Mouse (Mus musculus) 3134 (cell line): ENCODE results near the gene Gm21818.
"Not testable (repeated sequence)": the region's sequence is repeated elsewhere in the genome, so short reads cannot be mapped to it uniquely, and the experiment has no call there.

Experiments
- DNase-seq: peaks from one replicate; pipeline ENCODE4 v3.0.0-alpha.2; 2011; ENCODE audit warnings: low spot score; ENCODE audit not compliant: insufficient read length; ENCODE audit errors: extremely low read depth

The Gm21818 gene

DNA sequence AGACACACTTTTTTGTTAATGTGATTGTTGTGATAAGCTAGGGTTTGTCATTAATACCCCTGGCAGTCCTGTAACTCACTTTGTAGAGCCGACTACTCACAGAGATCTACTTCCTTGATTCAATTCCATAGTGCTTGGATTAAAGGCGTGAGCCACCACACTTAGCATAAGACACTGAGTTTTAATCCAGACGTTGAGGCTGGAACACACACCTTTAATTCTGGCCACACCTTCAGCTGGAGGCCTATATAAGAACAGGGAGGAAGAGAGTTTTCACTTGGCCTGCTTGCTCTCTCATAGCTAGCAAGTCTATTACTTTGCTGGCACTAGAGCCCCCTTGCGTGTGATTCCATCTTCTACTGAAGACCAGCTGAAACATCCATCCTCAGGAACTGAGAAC lies at the start of gene Gm21818:
Gene Gm21818, plus strand, starts transcription at position 301 of the 400 bp plus-strand sequence.
- DNase-seq = not testable (repeated sequence)

DNA sequence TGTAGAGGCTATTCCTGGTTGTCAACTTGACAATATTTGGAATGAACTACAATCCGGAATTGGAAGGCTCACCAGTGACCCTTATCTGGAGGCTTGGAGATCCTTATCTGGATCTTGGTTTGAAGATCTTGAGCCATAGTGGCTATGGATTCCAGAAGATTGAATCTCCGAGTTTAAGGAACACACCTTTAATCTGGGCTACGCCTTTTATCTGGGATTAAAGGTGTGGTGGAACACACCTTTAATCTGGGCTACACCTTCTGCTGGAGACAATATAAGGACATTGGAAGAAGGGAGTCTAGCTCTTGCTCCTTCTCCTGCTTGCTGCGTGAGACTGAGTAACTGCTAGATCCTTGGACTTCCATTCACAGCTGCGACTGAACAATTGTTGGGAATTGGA lies 32.3 kb upstream of the Gm21818 start, which contains the start of gene Gm20767:
Gene Gm20767, plus strand, starts transcription at position 301 of the 400 bp plus-strand sequence.
- DNase-seq = not testable (repeated sequence)

DNA sequence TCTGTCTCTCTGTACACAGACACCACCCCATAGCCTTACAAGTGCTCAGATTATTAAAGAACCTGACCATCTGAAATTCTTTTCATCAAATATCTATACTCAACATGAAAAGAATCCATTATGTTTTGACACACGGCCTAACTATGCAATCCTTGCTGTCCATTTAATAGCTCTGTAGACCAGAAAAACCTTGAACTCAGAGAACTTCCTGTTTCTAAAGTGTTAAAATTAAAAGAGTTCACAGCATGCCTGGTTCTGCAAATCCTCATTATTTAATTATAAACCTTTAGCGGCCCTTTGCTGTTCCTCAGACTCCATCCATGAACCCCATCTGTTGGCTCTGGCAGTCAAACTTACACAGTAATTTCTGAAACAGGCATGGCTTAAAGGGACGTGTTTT lies 29.9 kb upstream of the Gm21818 start:
- not testable (repeated sequence) for DNase-seq

GRCm38 (mm10) chr13:120149660-120150407 lies 22.4 kb upstream of the Gm21818 start:
- not testable (repeated sequence) for DNase-seq

- DNase-seq = not testable (repeated sequence)
Measured at GRCm38 (mm10) chr13:120150589-120150988, 21.6 kb upstream of the Gm21818 start.

DNA sequence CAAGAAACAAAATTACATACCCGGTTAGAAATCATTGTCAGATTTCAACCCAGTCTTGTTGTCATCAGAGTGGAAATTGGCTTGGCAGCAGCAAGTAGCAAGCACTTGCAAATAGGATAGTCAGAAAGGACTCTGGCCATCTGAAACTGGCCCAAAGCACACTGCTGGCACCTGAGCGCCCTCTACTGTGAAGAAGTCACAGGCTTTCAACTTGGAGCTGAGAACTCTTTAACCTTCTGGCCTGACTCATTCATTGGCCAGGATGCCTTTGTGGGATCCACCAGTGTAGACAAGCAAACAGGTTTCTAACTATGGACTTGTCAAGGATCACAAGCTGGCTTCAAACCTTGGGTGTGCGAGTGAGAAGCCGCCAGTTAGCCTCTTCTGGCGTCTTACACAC lies 3.9 kb upstream of the Gm21818 start:
- DNase-seq = not testable (repeated sequence)

DNA sequence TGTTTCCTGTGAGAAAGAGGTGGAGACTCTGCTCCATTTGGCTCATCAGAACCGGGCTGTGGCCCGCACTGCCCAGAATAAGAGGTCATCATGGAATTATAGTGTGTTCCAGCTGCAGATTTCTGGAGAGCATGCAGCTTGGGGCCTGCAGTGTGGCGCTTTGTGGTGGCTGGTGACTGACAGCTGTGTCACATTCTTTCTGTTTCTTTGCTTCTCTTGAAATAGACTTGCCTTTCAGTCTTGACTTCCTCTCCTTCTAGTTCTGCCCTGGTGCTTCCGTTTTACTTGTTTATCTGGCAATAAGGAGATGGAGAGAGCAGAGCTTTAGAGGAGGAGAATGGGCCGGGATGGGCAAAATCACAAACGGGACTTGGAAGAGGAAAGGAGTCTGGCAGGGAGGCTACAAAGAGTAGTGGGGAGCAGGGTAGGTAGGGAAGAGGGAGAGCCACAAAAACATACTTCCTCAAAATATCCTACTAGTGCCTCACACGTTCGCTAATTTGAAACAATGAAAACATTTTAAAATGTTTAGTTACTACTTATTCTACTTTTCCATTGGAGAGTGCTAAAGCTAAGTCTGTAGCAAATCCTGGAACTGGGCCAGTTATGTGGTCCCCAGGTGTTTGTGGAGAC lies 24.1 kb downstream of the Gm21818 start:
- not testable (repeated sequence) for DNase-seq

GRCm38 (mm10) chr13:120215847-120216246 lies 43.6 kb downstream of the Gm21818 start, which contains the start of gene Gm21762:
Gm21762 (minus strand) TSS chr13:120215947.
- not testable (repeated sequence) for DNase-seq

DNA sequence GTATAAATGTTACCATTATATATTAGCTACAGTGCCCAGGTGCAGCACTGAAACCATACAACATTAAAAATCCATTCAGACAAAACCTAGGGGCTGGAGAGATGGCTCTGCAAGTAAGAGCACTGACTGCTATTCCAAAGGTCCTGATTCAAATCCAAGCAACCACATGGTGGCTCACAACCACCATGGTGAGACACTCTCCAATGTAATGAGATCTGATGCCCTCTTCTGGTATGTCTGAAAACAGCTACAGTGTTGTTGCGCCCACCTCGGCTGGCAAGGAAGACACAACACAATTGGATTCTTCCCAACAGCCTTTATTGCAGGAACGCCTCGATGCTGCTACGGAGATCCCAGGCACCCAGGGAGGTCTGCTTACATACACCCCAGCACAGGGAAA lies 48.7 kb downstream of the Gm21818 start:
- not testable (repeated sequence) for DNase-seq

DNA sequence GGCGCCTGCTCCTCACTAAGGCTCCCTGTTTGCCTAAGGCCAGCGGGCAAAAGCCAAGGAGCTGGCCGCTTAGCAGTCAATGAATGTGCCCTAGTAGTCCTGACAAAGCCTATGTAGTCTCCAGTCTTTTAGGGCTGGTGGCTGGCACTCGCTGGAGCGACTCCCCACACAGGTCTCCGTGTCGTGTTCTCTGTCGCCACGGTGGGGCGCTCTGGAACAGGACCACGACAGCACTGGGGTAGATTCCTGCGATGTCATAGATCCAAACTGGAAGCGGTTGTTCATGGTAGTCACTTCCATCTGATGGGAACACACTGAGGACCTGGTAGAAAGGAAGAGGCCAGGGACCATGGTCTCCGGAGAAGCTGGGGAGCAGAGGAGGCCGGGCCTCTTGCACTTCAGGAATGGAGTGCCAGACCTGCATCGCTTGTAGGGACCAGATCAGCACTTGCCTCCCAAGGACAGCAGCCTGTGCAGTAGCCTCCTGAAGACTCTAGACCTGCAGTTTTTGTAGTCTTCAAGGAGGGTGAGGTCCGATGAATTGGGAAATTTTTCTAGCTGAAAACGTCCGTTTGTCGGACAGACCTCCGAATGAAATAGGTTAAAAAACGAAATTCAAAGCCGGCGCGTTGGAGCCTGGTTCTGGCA lies 50.9 kb downstream of the Gm21818 start:
- not testable (repeated sequence) for DNase-seq
